Mouse (Mus musculus) right cerebral cortex, postnatal 14 days (tissue): Measurements from ENCODE around the gene Tenm3.

ENCODE experiments used
- DNase-seq: peaks from one replicate; pipeline ENCODE4 v3.0.0; 2022

The Tenm3 gene

GRCm38 (mm10) chr8:48240917-48241531, 602.7 kb downstream of the Tenm3 start:
- no peak for DNase-seq

GRCm38 (mm10) chr8:48236968-48237367, 606.8 kb downstream of the Tenm3 start:
- no peak for DNase-seq

- no peak for DNase-seq
Observed at GRCm38 (mm10) chr8:48232927-48233326, 610.8 kb downstream of the Tenm3 start.

- DNase-seq, result no peak
Observed at GRCm38 (mm10) chr8:48231882-48232281, 611.9 kb downstream of the Tenm3 start.

GRCm38 (mm10) chr8:48231389-48231788, 612.4 kb downstream of the Tenm3 start:
- DNase-seq, result no peak

- DNase-seq, result peak; percentile 18
Observed at GRCm38 (mm10) chr8:48228676-48229075, 615.1 kb downstream of the Tenm3 start.

- DNase-seq, result no peak
Observed at GRCm38 (mm10) chr8:48224753-48225152, 619.0 kb downstream of the Tenm3 start.

- peak; percentile 95 for DNase-seq
Observed at GRCm38 (mm10) chr8:48222429-48222769, 621.4 kb downstream of the Tenm3 start.

- no peak for DNase-seq
Observed at GRCm38 (mm10) chr8:48221724-48222428, 621.9 kb downstream of the Tenm3 start.

GRCm38 (mm10) chr8:48221304-48221703, 622.4 kb downstream of the Tenm3 start:
- DNase-seq, result no peak

- DNase-seq, result peak; percentile 35
Observed at GRCm38 (mm10) chr8:48220529-48221181, 623.1 kb downstream of the Tenm3 start.

- DNase-seq, result peak; percentile 76
Observed at GRCm38 (mm10) chr8:48215071-48215501, 628.7 kb downstream of the Tenm3 start.

GRCm38 (mm10) chr8:48214386-48214785, 629.4 kb downstream of the Tenm3 start:
- no peak for DNase-seq

GRCm38 (mm10) chr8:48211931-48212330, 631.8 kb downstream of the Tenm3 start:
- no peak for DNase-seq

- no peak for DNase-seq
Observed at GRCm38 (mm10) chr8:48207567-48207966, 636.2 kb downstream of the Tenm3 start.

GRCm38 (mm10) chr8:48206922-48207321, 636.8 kb downstream of the Tenm3 start:
- DNase-seq, result peak; percentile 25

GRCm38 (mm10) chr8:48204838-48205345, 638.9 kb downstream of the Tenm3 start:
- DNase-seq, result no peak

- no peak for DNase-seq
Observed at GRCm38 (mm10) chr8:48204114-48204837, 639.5 kb downstream of the Tenm3 start.

- DNase-seq, result no peak
Observed at GRCm38 (mm10) chr8:48203611-48204010, 640.1 kb downstream of the Tenm3 start.

GRCm38 (mm10) chr8:48203161-48203560, 640.6 kb downstream of the Tenm3 start:
- DNase-seq, result no peak

- DNase-seq, result no peak
Observed at GRCm38 (mm10) chr8:48202632-48203031, 641.1 kb downstream of the Tenm3 start.

- DNase-seq, result no peak
Observed at GRCm38 (mm10) chr8:48199171-48199570, 644.6 kb downstream of the Tenm3 start.

- no peak for DNase-seq
Observed at GRCm38 (mm10) chr8:48195971-48196370, 647.8 kb downstream of the Tenm3 start.
